Mouse (Mus musculus) kidney, postnatal 10 days (tissue): ENCODE data around the gene Chd4.
A peak's percentile ranks its signal among the peaks of the same experiment; 100 is the strongest.
"Not testable (repeated sequence)": the region's sequence is repeated elsewhere in the genome, so short reads cannot be mapped to it uniquely, and the experiment has no call there.

Experiments
- DNase-seq: peaks from one replicate; pipeline ENCODE4 v3.0.0; 2021; ENCODE audit warnings: mixed read lengths

Gene Chd4

DNA sequence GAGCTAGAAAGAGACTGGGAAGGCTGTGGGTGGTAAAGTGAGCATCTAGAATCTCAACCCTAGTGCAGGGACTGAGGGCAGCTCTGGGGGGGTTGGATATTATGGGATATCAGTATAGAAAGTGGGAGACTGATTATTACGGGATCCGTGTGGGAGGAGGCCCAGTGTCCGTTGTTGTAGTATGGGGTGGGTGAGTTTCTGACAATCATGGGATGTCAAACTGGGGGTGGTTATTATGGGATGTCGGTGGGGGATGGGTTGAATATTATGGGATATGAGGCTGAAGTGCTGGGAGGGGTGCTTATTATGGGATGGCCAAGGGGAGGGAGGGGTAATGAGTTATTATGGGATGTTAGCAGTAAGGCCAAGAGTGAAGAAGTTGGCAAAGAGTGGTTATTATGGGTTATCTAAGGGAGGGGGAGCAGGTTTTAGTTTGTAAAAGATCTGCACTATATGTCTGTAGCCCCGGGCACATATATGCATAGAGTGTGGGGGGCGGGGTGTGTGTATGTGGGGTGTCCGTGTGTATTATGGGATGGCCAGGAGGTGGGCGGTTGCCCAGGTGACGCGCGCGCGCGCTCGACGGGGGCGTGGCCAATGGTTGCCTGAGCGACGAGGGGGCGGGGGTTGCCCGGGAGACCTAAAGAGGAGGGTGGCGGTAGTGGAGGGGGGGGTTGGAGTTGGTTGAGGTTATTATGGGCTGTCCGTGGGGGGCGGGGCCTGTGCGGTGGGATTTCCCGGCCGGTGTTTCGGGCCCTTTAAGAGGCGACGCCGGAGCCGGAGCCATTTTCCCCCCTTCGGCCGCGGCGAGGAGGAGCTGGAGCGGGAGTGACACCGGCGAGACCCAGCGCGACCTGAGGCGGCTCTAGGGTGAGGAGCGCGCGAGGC is at the start of gene Chd4:
Gene Chd4, plus strand, starts transcription at position 591 of the 888 bp plus-strand sequence.
- DNase-seq: peak; percentile 99

DNA sequence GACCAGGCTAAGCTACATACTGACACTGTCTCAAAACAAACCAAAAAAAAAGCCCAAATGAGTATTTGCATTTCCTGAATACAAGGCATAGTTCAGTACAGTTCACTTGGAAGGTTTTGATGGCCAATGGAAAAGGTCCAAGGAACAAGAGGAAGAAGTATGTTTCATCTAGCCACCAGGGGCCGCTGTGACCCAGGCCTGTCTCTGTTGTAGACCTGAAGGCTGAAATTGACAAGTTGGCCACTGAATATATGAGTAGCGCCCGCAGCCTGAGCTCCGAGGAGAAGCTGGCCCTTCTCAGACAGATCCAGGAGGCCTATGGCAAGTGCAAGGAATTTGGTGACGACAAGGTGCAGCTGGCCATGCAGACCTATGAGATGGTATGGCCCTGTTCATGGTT is 49.1 kb upstream of the Chd4 start:
- DNase-seq: peak; percentile 92

DNA sequence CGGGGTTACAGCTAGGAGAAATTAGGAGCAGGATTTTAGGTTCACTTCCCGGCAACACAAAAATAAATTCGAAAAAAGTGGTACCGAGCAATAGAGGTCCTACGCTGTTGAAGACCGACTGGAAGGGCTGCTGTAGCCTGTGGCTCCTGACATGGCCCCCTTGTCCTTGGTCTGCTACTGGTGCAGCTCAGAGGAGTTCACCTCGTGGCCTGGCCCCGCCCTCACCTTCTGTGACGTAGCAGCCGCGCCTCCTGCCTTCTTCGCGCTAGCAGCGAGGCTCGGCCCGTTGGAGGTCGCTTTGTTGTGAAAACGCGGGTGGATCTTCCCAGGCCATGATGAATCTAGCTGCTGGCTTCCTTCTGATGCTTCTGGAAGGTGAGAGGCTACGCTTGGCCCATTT is 46.1 kb upstream of the Chd4 start, which contains the start of gene Acrbp:
Gene Acrbp, plus strand, starts transcription at position 12 of the 400 bp plus-strand sequence.
- DNase-seq: no peak

- no peak for DNase-seq
Measured at GRCm38 (mm10) chr6:125051237-125051636, 44.5 kb upstream of the Chd4 start.

DNA sequence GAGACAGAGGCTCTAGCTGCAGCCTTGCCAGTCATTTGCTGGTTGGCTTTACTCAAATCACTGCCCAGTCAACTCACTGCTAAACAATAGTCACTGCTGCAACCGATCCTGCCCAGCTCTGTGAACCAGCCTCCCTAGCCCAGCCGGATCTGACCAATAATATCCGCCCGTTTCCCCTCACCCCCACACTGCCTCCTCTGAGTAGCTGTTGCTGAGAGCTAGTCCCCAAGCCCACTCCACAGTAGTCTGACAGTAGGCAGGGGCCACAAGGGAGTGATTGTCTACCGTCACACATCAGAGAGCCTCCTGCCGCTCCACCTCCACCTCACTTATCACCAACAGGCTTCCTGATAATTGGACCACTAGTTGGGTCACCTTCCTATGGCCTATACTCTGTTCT is 34.3 kb upstream of the Chd4 start:
- DNase-seq: no peak

DNA sequence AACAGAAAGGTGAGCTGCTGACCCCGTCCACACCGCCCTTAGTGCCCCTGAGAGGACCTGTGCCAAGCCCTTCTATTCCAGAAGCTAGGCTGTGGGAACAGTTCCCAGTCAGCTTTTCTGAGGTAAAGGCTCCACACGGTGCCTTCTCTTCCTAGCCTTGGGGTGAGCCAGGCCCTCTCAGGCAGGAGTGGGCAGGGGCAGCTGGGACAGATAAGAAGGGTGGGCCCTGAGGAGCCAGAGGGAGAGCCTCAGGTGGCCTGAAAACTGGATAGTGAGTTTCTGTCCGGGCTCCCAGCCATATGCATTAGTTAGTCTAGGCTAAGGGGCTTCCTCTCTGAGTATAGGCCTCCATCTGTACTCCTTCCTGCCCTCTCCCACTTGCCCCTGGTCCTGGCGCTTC is 33.3 kb upstream of the Chd4 start:
- no peak for DNase-seq

DNA sequence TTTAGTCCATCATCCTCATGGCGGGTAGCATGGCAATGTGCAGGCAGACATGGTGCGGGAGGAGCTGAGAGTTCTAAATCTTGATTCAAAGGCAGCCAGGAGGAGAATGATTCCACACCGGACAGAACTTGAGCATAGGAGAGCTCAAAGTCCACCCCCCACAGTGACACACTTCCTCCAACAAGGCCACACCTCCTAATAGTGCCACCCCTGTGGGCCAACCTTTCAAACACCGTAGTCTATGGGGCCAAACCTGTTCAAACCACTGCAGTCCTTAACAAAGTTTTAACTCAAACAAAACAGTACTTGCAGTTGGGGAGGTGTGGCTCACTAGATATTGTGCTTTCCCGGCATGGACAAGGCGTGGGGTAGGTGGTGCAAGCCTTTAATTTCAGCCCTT is 31.9 kb upstream of the Chd4 start:
- DNase-seq: no peak

- DNase-seq: not testable (repeated sequence)
Measured at GRCm38 (mm10) chr6:125065223-125065622, 30.6 kb upstream of the Chd4 start.

GRCm38 (mm10) chr6:125067571-125067995 is 28.2 kb upstream of the Chd4 start, which contains the start of gene Lpar5:
TSS of gene Lpar5 (plus strand) at chr6:125067920.
- DNase-seq: no peak

- DNase-seq: no peak
Measured at GRCm38 (mm10) chr6:125071170-125071895, 24.4 kb upstream of the Chd4 start.

GRCm38 (mm10) chr6:125071896-125072279 is 23.9 kb upstream of the Chd4 start:
- peak; percentile 62 for DNase-seq

DNA sequence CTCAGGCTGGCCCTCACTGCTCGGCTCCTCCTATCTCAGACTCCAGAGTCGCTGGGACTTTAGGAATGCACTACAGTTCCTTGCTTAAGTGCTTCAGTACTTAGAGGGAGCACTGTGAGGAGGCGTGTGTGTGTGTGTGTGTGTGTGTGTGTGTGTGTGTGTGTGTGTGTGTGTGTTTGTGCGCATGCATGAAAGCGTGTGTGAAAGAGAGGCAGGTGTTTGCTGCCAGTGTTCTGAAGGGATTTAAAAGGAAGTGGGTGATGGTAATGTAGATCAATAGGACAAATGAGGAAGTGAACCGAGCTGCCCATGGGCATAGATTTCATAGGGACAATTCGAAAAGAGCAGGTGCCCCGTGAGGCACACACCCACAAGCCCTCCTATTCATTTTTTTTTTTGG is 22.0 kb upstream of the Chd4 start:
- DNase-seq: no peak

- DNase-seq: no peak
Measured at GRCm38 (mm10) chr6:125081394-125081793, 14.4 kb upstream of the Chd4 start.

DNA sequence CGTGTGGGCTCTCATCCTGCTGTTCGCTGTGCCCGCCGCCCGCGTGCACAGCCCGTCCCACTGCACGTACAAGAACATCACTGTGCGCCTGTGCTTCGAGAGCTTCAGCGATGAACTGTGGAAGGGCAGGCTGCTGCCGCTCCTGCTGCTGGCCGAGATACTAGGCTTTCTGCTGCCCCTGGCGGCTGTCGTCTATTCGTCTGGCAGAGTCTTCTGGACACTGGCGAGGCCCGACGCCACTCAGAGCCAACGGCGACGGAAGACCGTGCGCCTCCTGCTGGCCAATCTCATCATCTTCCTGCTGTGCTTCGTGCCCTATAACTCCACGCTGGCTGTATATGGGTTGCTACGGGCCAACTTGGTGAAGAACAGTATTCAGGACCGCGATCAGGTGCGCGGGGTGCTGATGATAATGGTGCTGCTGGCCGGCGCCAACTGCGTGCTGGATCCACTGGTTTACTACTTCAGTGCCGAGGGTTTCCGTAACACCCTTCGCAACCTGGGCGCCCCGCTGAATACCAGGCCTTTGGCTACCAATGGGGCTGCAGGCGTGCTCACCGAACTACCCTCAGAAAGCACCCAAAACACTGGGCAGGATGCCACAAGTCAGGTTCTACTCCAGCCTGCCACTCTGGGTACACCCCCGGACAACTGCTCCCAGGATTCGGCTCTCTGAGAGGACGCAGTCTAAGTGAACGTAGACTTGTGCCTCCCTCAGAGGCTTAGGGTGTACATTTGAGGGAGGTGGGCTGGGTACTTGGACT is 13.8 kb upstream of the Chd4 start:
- DNase-seq: peak; percentile 96

- no peak for DNase-seq
Measured at GRCm38 (mm10) chr6:125082801-125083386, 12.9 kb upstream of the Chd4 start.

- DNase-seq: peak; percentile 77
Measured at GRCm38 (mm10) chr6:125084424-125084823, 11.4 kb upstream of the Chd4 start.

- DNase-seq: no peak
Measured at GRCm38 (mm10) chr6:125087937-125088336, 7.8 kb upstream of the Chd4 start.

DNA sequence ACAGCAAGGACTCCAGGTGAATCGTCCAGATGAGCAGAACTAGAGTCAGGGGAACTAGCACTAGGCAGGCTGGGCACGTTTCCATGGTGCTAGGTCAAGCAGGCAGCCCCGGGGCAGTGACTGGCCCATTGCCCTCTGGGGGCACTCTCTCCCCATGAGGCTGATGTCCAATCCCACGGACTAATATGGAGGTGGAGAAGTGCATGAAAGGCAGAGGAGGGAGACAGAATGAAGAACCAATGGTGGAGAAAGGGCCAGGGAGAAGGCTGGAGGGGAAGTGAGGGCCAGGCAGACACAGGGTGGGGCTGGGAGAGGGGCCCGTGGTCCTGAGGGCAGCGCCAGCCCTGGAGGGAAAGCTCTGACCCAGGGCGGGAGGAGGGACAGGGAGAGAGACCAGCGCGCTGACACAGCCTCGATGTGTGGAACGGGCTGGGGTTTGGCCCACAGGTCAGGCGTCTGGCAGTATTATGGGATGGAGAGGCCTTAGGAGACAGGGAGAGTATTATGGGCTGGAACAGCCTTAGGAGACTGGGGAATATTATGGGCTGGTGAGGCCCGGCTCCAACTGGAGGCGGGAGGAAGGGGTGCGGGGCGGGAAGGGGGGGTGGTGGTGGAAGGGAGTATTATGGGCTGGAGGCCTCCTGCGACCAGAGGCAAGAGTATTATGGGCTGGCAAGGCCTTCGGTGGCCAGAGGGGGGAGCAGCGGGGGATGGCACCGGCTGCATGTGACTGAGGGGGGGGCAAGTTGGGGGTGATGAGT is 7.0 kb upstream of the Chd4 start:
- peak; percentile 94 for DNase-seq

GRCm38 (mm10) chr6:125089521-125090321 is 6.1 kb upstream of the Chd4 start:
- DNase-seq: peak; percentile 94

DNA sequence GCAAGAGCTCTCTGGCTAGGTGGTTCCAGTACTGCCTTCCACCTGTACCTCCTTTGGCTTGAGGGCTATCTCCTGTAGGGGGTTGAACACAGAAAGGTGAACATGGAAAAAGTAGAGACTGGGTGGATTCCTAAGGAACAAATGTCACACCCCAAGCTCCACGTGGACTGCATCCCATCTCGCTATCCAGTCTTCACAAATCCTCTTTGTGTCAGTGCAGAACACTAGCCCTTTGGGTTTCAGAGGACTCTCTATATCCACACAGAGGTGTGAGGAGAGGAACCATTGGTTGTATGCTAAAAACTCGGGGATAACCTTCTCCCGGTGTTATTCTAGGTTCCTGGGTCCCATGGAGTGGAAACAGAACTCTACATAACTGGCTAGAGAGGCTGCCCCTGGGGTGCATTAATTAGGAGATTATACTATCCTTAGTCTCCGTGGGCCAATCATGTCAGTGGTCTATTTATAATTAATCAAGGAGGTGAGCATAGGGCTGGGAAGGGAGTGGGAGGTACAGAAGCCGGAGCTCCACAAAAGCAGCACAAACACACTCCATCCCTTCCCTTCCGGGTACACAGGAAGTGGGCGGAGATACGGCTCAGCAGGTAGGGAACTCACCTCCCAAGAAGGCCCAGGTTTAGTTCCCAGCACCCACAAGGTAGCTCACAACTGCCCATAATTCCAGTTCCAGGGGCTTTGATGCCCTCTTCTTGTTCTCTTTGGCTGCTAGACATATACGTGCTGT is 5.3 kb upstream of the Chd4 start:
- DNase-seq: no peak
